Mouse (Mus musculus) frontal cortex, postnatal 36 days (tissue): ENCODE results near the gene Olfr1255.

ENCODE experiments used
- DNase-seq, 2 experiments: peaks; one replicate each; pipeline ENCODE4 v3.0.0; 2022; ENCODE audit warnings: low spot score in 2 of 2

Olfr1255 gene

DNA sequence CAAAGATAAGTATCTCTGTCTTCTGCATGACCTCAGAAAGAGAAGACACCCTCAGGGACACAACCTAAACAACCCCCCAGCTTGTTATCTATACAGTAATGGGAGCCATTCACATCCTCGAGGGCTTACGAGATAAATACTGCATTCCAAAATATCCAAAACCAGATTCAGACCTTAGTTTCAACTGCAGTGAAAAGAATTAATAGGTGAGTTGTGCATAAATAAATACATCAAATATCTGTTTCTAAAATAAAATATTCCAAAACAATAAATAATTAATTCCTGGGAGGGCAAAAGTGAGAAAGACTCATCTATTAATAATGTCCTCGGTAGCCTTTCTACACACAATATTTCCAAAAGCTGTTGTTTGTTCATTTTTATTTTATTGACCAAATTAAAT, at the start of gene Olfr1255:
Gene Olfr1255 (plus strand): TSS at position 301 of the 400 bp plus-strand sequence.
- no peak for DNase-seq

DNA sequence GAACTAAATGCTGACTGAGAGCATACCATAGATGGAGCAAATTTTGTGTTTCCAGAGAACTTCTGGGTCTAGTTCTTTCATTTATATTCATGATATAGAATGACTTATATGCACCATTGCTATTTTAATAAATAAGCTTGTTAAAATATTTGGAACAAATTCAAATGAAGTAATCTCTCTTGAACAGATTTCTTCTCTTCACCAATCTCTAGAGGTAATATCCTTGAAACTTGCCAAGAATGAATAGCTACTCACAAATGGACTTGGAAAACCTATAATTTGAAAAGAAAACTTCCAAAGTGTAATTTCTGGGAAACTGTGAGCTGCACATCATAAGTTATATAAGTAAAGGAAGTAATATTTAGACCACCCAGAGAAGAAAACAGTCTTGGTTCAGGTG, 18.3 kb upstream of the Olfr1255 start, which contains the start of gene Olfr1254:
Gene Olfr1254 (minus strand): TSS at position 101 of the 400 bp plus-strand sequence.
- DNase-seq, result no peak

DNA sequence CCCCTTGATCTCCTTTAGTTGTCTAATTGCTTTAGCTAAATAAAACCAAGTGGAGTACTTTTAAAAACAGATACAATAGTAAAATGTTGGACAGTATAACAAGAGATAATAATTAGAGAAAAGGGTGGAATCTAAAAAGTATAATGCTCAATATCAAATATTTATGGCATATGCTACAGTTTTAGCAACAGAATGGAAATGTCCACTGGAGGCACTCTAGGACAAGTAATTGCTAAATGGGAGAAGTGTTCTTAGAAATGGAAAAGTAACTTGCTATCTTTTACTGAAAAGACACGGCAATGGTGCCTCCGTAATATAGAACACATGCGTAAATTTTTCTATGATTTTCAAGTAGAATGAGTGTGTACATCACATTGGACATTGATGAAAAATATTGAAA, 12.3 kb upstream of the Olfr1255 start:
- DNase-seq, result peak in 1 of 2 experiments; percentile 2

DNA sequence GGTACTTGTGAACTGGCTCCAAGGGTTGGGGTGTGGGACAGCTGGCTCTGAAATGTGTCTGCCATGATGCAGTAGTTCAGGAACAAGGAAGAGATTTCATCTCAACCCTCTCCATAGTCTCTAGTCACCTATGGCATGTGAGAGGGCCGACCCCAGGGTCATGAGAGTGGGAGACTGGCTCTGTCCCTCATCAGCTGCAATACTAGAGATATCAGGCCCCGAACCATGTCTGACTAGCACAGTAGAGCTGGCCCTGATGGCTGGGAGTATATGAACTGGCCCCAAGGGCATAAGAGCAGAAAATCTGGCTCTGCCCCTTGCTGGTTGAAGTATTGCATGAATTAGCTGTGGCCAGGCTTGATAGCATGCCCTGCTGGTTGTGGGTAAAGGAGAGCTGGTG, 1.1 kb upstream of the Olfr1255 start:
- DNase-seq, result no peak

DNA sequence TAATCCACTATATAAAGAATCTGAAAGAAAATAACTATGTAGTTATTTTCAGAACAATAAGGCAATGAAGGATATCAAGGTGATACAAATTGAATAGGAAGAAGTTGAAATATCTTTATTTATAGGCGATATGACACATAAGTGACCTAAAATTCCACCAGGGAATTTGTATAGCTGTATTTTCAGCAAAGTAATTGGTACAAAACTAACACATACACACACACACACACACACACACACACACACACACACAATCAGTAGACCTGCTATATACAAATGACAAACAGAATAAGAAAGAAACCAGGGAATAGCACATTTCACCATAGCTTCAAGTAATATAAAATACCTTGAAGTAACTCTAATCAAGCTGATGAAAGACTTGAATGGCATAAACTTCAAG, 8.4 kb downstream of the Olfr1255 start:
- no peak for DNase-seq

DNA sequence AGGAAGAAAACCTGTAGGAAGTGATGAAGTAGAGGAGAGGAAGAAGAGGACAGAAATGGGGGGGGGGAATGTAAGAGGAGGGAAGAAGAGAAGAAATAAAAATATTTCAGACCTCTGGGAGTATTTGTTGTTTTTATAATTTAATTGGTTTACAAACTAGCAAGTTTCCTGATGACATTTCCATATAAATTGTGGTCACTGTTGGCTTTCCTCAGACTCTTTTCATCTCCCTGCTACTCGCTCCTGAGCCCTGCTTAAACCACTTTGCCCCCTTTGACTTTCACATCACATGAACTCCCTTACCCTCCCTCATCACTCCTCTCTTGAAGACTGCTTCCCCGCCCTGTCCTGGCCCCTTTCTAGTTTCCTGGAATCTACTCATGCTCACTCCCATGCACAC, 29.6 kb downstream of the Olfr1255 start, which contains the start of gene Olfr1256:
Gene Olfr1256 (minus strand): TSS at position 101 of the 400 bp plus-strand sequence.
- DNase-seq, result no peak

DNA sequence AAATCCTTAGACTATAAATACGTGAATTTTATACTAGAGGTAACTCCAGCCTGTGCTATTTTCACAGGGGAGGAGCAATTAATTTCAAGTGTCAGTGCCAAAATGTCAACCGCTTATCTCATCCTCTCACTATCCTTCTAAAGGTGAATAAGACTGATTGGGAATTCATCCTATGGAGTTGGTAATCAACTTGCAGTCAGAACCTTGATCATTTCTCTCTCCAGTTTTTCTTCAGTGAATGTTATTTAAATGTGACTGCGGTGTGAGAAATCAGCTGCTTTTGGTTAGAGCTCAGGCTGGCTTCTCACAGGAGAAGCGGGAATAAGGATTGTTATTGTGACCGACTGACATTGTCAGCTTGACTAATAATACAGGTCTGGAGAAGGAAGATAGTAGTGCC, 36.3 kb downstream of the Olfr1255 start, which contains the start of gene Olfr48:
Gene Olfr48 (minus strand): TSS at position 101 of the 400 bp plus-strand sequence.
- no peak for DNase-seq

DNA sequence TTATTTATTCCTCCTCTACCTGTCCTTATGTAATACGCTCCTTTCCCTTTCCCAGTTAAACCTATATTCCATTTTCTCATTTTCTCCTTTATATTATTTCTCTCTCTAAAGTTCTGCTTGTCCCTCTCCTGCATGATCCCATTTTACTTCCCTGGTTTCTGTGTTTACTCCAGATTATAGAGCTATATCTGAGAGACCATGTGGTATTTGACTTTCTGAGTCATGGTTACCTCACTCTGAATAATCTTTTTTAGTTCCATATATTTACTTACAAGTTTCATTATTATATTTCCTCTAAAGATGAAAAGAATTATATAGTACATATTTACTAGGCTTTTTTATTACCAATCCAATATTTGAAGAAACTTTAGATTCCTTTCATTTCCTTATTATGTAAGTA, 37.4 kb downstream of the Olfr1255 start:
- DNase-seq, result no peak
